Mouse (Mus musculus): Measurements from ENCODE around the gene Tfap2d. TPM values are rescaled to one million over a fixed set of nuclear protein-coding genes. Genes with fewer than 3 reads are reported as not detected.

Gene Tfap2d
- total and polyA plus RNA-seq, 3 experiments, result not detected

- no peak for DNase-seq
Measured at GRCm38 (mm10) chr1:19210215-19211032, 107.6 kb downstream of the Tfap2d start.

GRCm38 (mm10) chr1:19211033-19211405 is 108.2 kb downstream of the Tfap2d start:
- no peak for DNase-seq

GRCm38 (mm10) chr1:19211546-19212154 is 108.8 kb downstream of the Tfap2d start:
- no peak for DNase-seq

GRCm38 (mm10) chr1:19212691-19213090 is 109.9 kb downstream of the Tfap2d start:
- DNase-seq, result no peak

- DNase-seq, result no peak
Measured at GRCm38 (mm10) chr1:19213171-19213570, 110.3 kb downstream of the Tfap2d start.

GRCm38 (mm10) chr1:19213851-19214395 is 111.1 kb downstream of the Tfap2d start:
- DNase-seq, result no peak

Other genes with a start within 250 kb of the Tfap2d start
- 10 to 100 TPM in 1 of 2 experiments, 1 to 10 TPM in 1; 8.5 to 18.7 TPM for gene Tfap2b, start 105.9 kb downstream of the Tfap2d start, total RNA-seq (2021)
- gene Tfap2b, start 105.9 kb downstream of the Tfap2d start, polyA plus RNA-seq (2012; rRNA removed), result 13.3 and 33.5 TPM in 2 replicates